Mouse (Mus musculus) inflammation-experienced regulatory T-cells, adult 6 months (primary cell): ENCODE results near the gene Gm7075. TPM values are rescaled to one million over a fixed set of nuclear protein-coding genes. Genes with fewer than 3 reads are reported as not detected.
A peak's percentile ranks its signal among the peaks of the same experiment; 100 is the strongest.
"Not testable (repeated sequence)": the region's sequence is repeated elsewhere in the genome, so short reads cannot be mapped to it uniquely, and the experiment has no call there.

Source experiments
- ATAC-seq: one replicate; pipeline ENCODE4 v1.8.0; 2017
- polyA plus RNA-seq, 3 experiments: library from polyadenylated mRNA; unstranded; fragments of 100-300 nt; shearing (Covaris generic); gene quantifications; one replicate each; pipeline ENCODE4 v1.2.1; 2017

Gene Gm7075
- polyA plus RNA-seq, 3 experiments from 2014 or later, result not detected

DNA sequence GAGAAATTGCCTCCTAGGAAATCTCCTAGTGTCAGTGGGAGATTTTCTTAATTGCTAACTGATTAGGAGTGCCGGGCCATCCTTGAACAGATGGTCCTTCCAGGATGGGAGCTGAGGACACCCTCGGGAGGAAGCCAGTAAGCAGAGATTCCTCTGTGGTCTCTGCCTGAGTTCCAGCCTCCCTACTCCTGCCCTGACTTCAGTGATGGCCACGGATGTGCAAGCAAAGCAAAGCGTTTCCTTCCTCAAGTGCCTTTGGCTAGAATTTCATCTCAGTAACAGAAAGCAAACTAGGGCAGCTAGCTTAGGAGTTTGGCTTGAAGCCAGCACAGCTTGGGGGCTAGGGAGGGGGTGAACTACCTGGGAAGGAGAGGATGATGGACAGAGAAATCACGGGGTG, 4.5 kb downstream of the Gm7075 start:
- ATAC-seq, result no peak

DNA sequence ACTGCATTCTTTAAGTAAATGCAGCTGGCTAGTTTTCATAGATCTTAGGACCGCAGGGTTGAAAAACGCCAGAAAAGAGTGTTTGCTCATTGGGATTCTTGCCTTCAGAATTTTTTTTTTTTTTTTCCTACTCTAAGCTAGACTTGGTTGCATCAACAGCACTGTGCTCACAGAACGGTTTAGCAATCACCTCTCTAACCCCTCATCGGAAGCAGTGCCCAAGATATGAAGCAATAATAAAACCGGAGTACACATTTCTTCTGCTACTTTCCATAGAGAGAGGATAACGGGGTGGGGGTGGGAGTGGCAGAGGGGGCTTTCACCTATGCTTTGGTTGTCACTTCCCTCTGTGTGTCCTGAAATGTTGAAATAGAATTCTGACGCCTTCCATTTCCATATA, 5.7 kb downstream of the Gm7075 start:
- ATAC-seq, result no peak

DNA sequence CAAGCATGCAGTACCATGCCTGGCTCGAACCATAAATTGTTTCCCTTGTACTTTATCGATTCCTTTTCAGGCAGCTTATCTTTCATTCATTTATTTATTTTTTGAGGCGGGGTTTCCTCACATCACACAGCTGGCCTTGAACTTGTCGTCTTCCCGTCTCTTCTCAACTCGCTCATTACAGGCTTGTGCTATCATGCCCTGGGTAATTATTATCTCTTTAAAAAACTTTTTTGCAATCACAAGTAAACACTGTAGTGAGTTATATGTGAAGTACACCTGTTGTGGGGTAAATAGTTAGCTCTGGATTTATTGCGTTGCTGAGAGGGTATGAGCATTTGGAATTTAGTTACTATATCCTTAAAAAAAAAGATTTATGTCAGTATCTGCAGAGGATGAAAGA, 6.3 kb downstream of the Gm7075 start:
- no peak for ATAC-seq

DNA sequence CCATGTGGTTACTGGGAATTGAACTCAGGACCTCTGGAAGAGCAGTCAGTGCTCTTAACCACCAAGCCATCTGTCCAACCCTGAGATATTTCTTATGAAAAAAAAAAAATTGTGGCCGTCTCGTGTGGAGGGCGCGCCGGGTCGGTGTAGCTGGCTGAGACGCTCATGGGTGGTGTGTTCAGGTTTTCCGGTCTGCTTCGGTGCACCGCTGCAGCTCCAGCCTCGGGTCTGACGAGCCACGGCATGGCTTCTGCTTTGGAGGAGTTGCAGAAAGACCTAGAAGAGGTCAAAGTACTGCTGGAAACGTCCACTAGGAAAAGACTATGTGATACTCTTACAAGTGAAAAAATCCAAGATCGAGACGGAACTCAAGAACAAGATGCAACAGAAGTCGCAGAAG, 8.8 kb downstream of the Gm7075 start:
- no peak for ATAC-seq

DNA sequence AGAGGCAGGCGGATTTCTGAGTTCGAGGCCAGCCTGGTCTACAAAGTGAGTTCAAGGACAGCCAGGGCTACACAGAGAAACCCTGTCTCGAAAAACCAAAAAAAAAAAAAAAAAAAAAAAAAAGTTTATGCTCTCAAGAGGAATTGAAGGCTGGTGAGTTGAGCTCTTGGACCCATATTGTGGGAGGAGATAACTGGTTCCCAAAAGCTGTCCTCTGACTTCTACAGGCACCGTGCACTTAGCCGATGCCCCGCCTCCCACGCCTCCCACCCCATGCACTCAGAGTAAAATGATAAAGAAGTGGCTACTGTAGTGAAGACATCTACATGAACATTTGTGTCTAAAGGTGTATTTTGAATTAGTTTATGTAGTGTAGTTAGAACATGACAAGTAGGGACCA, 9.9 kb downstream of the Gm7075 start:
- ATAC-seq, result not testable (repeated sequence)

DNA sequence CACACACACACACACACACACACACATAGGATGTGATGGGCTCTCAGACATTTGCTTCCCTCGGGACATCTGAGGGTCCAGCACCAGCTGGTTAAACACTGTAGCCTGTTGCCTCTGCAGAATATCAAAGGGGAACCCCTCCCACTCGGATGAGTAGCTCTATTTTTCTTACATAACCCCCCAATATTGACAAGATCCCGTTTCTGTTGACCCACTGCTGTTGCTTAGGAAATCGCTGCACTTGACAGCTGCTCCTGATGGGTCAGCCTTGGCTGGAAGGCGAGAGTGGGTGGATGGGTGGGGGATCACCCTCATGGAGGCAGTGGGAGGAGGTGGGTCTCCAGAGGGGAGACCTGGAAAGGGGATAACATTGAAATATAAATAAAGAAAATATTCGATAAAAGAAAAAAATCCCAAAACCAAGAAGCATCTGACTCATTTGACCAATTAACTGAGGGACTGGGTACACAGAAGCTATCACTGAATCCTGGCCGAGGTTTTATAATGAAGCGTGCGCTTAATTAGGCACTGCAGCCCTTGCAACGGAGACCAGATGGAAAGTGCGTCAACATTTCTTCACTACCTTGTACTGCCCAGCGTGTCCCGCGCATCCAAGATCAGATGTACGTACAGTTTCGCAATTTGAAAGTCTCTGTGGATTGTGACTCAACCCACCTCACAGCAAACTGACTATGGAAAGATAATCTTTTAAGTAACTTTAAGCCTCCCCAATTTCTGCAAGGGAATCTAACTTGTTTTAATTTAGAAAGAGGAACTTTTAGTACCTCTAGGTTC, 11.2 kb downstream of the Gm7075 start:
- no peak for ATAC-seq

DNA sequence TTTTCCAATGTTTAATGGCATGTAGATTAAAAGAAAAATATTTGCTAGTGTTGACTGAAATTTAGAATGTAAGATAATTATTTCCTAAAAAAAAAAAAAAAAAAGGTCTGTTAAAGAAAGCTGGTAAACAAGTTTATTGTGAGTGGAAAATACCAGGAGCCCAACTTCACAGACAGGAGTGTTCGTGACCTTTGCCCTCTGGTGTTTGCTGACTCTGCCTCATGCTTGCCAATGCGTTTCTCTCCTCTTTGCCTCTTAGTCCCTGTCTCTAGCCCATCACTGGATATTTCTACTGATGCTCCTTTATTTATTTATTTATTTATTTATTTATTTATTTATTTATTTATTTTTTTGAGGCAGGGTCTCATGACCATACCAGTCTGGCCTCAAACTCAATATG, 18.0 kb downstream of the Gm7075 start:
- ATAC-seq, result no peak

DNA sequence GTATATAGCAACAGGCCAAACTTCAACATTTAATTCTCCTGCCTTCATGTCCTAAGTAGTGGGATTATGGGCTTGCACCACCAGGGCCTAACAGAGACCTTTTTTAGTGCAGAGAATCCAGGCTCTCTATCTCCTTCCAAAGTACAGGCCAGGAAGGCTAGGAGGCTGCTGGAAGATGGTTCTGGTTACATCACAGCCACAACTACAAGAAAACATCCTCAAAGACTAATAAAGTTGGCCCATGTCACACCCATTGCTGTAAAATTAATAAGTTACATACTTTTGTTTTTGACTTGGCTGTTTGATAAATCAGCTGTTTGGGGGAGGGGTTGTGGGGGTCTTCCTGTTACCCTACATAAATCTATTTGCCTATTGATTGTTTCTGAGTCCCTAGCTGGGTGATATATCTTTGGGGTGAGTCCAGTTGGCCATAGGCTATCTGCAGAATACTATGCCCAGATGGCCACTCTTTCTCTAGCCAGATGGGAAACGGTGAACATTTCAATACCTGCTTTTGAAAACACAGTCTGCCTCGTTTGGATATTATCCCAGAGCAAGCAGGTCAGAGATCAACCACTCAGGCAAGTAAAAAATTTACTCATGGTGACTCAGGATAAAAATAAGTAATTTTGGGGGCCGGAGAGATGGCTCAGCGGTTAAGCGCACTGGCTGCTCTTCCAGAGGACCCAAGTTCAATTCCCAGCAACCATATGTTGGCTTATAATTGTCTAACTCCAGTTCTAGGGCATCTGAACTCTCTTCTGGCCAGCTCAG, 18.7 kb downstream of the Gm7075 start:
- no peak for ATAC-seq

DNA sequence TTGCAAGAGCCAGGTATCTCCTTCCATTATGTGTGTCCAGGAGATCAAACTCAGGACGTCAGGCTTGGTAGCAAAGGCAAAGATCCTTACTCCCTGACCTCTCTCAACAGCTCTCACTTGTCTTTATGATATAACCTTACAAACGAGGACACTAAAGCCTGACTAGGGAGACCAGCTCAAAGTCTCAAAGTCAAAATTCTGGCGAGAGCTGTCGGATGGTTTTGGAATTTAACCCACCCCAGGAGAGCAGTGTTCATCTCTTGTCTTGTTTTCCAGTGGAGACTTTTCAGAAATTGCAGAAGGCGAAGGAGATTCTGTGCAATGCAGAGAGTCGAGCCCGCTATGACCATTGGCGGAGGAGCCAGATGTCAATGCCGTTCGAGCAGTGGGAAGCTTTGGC, 24.6 kb downstream of the Gm7075 start:
- no peak for ATAC-seq

DNA sequence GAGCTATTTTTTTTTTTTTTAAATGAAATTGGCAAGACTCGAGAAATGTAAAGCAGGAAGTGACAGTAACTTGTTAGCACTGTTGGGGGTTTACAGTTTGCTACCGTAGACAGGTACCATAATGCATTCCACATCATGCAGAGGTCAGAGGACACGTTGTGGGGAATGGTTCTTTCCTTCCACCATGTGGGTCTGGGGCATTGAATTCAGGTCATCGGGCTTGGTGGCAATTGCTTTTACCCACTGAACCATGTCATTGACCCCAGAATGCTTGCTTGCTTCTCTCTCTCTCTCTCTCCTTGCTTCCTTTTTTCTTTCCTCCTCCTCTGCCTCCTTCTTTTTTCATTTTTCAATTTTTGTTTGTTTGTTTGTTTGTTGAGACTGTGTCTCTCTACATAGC, 32.6 kb downstream of the Gm7075 start:
- no peak for ATAC-seq

DNA sequence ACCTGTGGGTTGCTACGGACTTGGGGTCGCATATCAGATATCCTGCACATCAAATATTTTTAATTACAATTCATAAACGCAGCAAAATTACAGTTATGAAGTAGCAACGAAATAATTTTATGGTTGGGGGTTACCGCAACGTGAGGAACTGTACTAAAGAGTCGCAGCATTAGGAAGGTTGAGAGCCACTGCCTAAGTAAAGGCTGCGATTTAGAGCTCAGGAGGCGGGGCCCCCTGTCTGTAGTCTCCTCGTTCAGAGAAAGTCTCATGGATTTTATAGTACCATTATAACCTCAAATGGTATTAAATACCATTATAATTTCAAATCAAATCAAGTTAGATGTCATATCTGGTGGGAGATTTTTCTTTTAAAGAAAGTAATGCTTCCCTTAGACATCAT, 34.6 kb downstream of the Gm7075 start:
- ATAC-seq, result no peak

DNA sequence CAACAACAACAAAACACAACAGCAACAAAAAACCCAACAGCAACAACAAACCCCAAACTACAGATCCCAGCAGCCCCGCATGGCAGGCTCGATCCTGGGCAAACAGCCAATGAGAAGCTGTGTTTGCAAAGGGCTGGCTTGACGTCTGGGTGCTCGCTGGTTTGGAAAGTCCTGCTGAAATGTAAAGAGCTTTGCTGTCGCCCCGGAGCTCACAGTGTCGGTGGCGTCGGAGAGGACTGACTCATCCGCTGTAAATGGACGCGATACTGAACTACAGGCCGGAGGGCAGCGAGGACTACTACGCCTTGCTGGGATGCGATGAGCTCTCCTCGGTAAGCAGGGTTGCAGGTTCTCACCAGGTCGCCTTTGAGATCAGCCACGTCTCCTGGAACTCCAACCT, 35.1 kb downstream of the Gm7075 start:
- ATAC-seq, result peak; percentile 79

DNA sequence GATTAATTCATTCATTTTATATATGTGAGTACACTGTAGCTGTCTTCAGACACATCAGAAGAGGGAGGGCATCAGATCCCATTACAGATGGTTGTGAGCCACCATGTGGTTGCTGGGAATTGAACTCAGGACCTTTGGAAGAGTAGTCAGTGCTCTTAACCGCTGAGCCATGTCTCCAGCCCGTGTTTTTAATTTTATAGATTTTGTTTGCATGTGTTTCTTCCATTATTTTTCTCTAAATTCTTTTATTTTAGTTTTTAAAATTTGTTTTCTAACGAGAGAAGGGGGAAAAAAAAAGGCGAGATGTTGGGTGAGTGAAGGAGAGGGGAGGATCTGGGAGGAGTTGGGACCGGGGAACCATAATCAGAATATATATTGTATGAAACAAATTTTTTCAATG, 35.7 kb downstream of the Gm7075 start:
- ATAC-seq, result not testable (repeated sequence)

DNA sequence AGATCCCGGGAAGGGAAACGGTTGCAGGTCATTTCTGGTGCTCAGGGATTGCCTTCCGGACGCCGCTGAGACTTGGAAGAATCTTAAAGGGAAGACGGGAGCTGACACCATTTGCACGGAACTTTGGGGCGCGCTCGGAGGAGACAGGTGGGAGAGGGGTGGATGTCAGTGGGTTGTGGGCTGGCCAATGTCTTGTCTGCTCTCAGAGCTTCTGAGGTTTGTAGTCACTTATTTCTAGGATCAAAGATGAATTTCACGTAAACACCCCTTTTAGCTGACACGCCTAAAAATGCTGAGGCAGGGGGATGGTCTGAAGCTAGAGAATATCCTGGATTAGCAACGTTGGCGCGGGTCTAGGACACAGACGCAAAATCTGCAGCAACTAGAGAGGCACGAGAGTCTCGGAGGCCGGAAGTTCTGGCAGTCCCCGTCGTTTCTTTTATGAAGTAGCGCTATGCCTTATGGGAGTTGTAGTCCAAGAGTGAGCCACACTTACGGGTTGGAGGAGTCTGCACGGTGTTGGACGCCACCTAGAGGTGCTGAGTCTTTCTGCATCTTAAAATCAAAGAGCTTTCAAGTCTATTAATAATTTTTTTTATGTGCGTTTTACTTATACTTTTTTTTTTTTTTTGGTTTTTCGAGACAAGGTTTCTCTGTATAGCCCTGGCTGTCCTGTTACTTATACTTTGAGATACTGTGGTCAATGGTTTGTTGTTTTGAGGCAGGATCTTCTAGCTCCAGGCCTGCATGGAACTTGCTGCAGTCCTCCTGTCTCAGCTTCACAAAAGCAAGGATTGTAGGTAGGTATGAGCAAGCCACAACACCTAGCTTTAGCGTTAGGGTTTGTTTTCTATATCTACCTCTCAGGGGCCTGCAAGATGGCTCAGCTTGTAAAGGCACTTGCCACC, 39.0 kb downstream of the Gm7075 start, which contains the start of gene Dnajc12:
Gene Dnajc12 (plus strand): TSS at position 72 of the 908 bp plus-strand sequence.
- ATAC-seq, result peak; percentile 88

DNA sequence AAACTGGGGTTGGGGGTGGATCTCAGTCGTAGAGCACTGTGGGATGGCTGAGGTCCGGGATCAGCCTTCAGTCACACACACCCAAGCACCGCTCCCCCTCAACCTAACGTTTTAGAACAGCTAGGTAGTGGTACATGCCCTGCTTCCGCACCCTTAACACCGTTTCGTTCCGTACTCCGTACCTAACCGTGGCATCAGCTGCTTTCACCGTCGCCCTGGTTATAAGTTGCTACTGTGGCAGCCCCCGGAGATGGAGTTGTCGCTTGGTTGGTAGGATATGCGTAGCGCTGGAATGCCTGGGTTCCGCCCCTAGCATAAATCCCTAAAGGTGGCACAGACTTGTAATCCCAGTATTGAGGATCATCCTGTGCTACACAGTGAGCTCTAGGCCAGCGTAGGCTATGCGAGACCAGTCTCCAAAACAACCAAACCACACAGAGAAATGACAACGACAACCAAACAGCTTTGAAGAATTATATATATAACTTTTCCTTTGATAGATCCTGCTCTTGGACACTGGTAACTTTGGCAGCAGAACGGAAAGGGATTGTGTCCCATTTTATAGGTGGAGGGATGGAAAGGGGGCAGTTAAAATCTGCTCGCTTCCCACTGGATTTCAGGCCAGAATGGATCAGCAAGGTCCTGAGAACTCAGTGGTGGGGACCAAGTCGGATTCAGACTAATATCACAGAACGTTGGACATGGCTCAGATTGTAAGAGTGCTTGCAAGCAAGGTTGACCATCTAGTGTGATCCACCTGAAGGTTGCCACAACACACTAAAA, 39.9 kb downstream of the Gm7075 start, which contains the start of gene Sirt1:
Gene Sirt1 (minus strand): TSS at position 207 of the 783 bp plus-strand sequence.
- ATAC-seq, result peak; percentile 23

DNA sequence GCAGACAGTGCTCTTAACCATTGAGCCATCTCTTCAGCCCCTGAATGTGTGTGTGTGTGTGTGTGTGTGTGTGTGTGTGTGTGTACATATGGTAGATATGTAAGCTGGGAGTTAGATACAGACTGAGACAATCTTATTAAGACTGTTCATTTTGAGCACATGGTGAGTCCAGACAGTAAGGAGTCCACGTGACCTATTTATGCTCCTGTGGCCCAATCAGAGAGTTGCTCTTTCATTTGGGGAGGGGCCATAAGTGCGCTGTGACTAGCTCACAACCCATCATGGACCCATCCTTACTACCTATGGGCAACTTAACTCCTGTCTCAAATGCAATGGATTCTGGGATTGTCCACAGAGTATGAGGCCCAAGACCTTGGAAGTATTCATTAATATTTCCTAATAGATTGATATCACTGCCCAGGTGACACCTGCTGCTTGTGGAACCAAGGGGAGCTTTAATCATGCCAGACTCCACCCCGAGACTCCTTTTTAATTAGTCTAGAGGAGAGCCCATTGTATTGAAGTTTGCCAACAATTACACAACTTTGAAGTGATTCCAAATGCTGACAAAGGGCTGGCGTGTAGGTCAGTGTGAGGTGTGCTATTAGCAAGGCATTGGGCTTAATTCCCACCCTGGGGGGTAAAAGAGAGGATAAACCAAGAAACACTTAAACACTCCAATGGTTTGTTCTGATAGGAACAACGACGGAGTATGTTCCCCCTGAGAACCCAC, 42.5 kb downstream of the Gm7075 start:
- ATAC-seq, result no peak

DNA sequence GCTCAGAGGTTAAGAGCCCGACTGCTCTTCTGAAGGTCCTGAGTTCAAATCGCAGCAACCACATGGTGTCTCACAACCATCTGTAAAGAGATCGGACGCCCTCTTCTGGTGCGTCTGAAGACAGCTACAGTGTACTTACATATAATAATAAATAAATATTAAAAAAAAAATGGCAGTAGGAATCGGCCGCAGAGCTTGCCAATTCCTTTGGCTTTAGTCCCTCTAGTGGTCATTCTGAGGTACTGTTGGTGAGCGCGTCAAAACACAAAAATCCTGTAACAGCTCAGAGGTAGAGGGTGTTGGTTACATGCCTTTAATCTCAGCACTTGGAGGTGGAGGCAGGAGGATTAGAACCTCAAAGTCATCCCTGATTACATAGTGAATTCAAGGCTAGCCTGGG, 44.1 kb downstream of the Gm7075 start:
- ATAC-seq, result peak; percentile 68

DNA sequence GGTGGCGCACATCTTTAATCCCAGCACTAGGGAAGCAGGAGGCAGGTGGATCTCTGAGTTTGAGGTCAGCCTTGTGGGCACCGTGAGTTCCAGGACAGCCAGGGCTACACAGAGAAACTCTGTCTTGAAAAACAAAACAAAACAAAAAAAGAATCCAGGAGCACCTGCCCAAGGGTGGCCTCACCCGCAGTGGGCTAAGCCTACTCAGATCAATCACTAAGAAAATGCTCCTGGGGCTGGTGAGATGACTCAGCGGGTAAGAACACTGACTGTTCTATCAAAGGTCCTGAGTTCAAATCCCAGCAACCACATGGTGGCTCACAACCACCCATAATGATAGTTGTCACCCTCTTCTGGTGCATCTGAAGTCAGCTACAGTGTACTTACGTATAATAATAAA, 45.3 kb downstream of the Gm7075 start:
- ATAC-seq, result no peak
